Comparison of ENCODE assay signal across 25 mouse cellular contexts in the genomic region with DNA sequence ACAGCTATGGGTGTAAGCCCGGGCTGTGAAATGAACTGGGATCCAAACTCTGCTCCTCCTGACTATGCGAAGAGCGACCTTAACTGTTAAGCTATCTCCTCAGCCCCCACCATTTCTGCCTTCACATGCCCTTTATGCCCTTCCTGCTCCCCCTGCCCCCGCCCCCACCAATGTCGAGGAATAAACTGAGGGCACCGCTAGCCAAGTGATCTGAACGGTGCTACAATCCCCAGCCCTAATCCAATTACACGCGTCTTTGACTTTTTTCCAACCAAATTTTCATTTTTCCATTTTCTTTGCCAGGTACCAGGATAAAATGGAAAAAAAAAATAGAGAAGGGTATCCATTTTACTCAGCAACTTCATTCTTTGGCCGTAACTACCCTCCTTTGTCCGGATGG. TPM values are rescaled to one million over a fixed set of nuclear protein-coding genes. Genes with fewer than 3 reads are reported as not detected.
DNase-seq lines count a peak whose midpoint lies in the region; ATAC-seq and TF ChIP-seq lines count a peak whose summit lies in the region.
"Had no signal": no experiment of that assay in that cellular context is flagged by ENCODE, and none has a peak within 500 bp of the region (broad histone marks: within the 10 kb centered on the region; RNA-seq: fewer than 3 reads in every experiment).

No protein-coding gene starts in this region.

- no peak overlapping the region for H3K9ac ChIP-seq in forebrain, embryonic 13.5 days
- no peak overlapping the region for H3K9ac ChIP-seq in forebrain, embryonic 14.5 days (ENCODE audit: low read length)
- no peak overlapping the region for H3K9ac ChIP-seq in hindbrain, embryonic 12.5 days
- no peak overlapping the region for H3K9ac ChIP-seq in hindbrain, postnatal 0 days (replicated peaks; ENCODE audit: low read length)
- no peak overlapping the region for H3K9ac ChIP-seq in midbrain, embryonic 13.5 days (replicated peaks)
- H3K9ac ChIP-seq: embryonic facial prominence, embryonic 15.5 days; neural tube, embryonic 12.5 days; stomach, embryonic 15.5 days had no signal

- no peak for TF ChIP-seq CTCF in hindbrain, postnatal 0 days (IDR thresholded peaks at IDR 0.05; ENCODE audit: low read depth)

- no peak overlapping the region for H3K4me3 ChIP-seq in forebrain, embryonic 13.5 days
- no peak overlapping the region for H3K4me3 ChIP-seq in forebrain, embryonic 14.5 days (ENCODE audit: low read depth, low read length)
- H3K4me3 ChIP-seq in hindbrain, embryonic 12.5 days: no peak overlapping the region
- H3K4me3 ChIP-seq in hindbrain, postnatal 0 days (ENCODE audit: low read length): no peak overlapping the region
- no peak overlapping the region for H3K4me3 ChIP-seq in midbrain, embryonic 13.5 days (replicated peaks)
- H3K4me3 ChIP-seq: embryonic facial prominence, embryonic 15.5 days; heart, embryonic 10.5 days; neural tube, embryonic 12.5 days; stomach, embryonic 15.5 days had no signal

- peaks cover 24% of the 10 kb centered on the region for H3K4me1 ChIP-seq in forebrain, embryonic 13.5 days
- peaks cover 5% of the 10 kb centered on the region for H3K4me1 ChIP-seq in forebrain, embryonic 14.5 days (ENCODE audit: control insufficient read depth, insufficient read depth, low read length)
- H3K4me1 ChIP-seq in hindbrain, embryonic 12.5 days: peaks cover 5% of the 10 kb centered on the region; the same call in 1 of the 2 replicates
- peaks cover 13% of the 10 kb centered on the region; the same call in 1 of the 2 replicates for H3K4me1 ChIP-seq in hindbrain, postnatal 0 days (ENCODE audit: insufficient read depth, low read length)
- H3K4me1 ChIP-seq in midbrain, embryonic 13.5 days (replicated peaks): peaks cover 22% of the 10 kb centered on the region
- H3K4me1 ChIP-seq: neural tube, embryonic 12.5 days had no signal

- no peaks in the 10 kb centered on the region for H3K27me3 ChIP-seq in forebrain, embryonic 13.5 days
- H3K27me3 ChIP-seq in forebrain, embryonic 14.5 days (replicated peaks; ENCODE audit: control insufficient read depth, insufficient read depth, low read length): no peaks in the 10 kb centered on the region
- no peaks in the 10 kb centered on the region for H3K27me3 ChIP-seq in hindbrain, embryonic 12.5 days
- H3K27me3 ChIP-seq in hindbrain, postnatal 0 days (ENCODE audit: insufficient read depth, low read length): no peaks in the 10 kb centered on the region
- no peaks in the 10 kb centered on the region for H3K27me3 ChIP-seq in midbrain, embryonic 13.5 days
- H3K27me3 ChIP-seq: embryonic facial prominence, embryonic 15.5 days; neural tube, embryonic 12.5 days; stomach, embryonic 15.5 days had no signal

- ATAC-seq in forebrain, embryonic 13.5 days: peak; percentile 16; the same call in 1 of the 2 replicates
- ATAC-seq in forebrain, embryonic 14.5 days: no peak
- 0 out of 2 replicates have a peak, but pooled peaks have one; percentile 37 for ATAC-seq in hindbrain, embryonic 12.5 days (ENCODE audit: low FRiP score)
- ATAC-seq in hindbrain, postnatal 0 days: peak; percentile 16; the same call in 1 of the 2 replicates
- ATAC-seq in midbrain, embryonic 13.5 days: peak; percentile 63
- ATAC-seq: activated CD4-positive, CD25-positive, alpha-beta regulatory T cell, adult 4 months; inflammation-experienced regulatory T-cells, adult 6 months; lung, postnatal 0 days had no signal

- no peak overlapping the region for H3K4me2 ChIP-seq in forebrain, embryonic 13.5 days
- no peak overlapping the region for H3K4me2 ChIP-seq in forebrain, embryonic 14.5 days (ENCODE audit: low read length)
- no peak overlapping the region for H3K4me2 ChIP-seq in hindbrain, embryonic 12.5 days (replicated peaks)
- no peak overlapping the region for H3K4me2 ChIP-seq in hindbrain, postnatal 0 days (ENCODE audit: low read depth, low read length)
- H3K4me2 ChIP-seq in midbrain, embryonic 13.5 days (replicated peaks): peak overlapping the region; percentile 11; the same call in 1 of the 2 replicates
- H3K4me2 ChIP-seq: embryonic facial prominence, embryonic 15.5 days; neural tube, embryonic 12.5 days; stomach, embryonic 15.5 days had no signal

- WGBS in forebrain, embryonic 13.5 days: 58% methylated on average over 11 of the region's 11 CpGs
- 56% methylated on average over 11 of the region's 11 CpGs for WGBS in forebrain, embryonic 14.5 days
- 69% methylated on average over 11 of the region's 11 CpGs for WGBS in hindbrain, embryonic 12.5 days
- 60% methylated on average over 11 of the region's 11 CpGs for WGBS in hindbrain, postnatal 0 days
- WGBS in midbrain, embryonic 13.5 days: 29% methylated on average over 11 of the region's 11 CpGs

- no peaks in the 10 kb centered on the region for H3K9me3 ChIP-seq in forebrain, embryonic 13.5 days (replicated peaks)
- H3K9me3 ChIP-seq in forebrain, embryonic 14.5 days (replicated peaks; ENCODE audit: control insufficient read depth, low read length): no peaks in the 10 kb centered on the region
- no peaks in the 10 kb centered on the region for H3K9me3 ChIP-seq in hindbrain, embryonic 12.5 days (replicated peaks)
- H3K9me3 ChIP-seq in hindbrain, postnatal 0 days (ENCODE audit: low read length): no peaks in the 10 kb centered on the region
- H3K9me3 ChIP-seq in midbrain, embryonic 13.5 days: no peaks in the 10 kb centered on the region
- H3K9me3 ChIP-seq: embryonic facial prominence, embryonic 15.5 days; heart, embryonic 10.5 days; neural tube, embryonic 12.5 days; stomach, embryonic 15.5 days had no signal

- H3K36me3 ChIP-seq in forebrain, embryonic 13.5 days (ENCODE audit: poor library complexity, severe bottlenecking): peaks cover 7% of the 10 kb centered on the region; the same call in 1 of the 2 replicates
- H3K36me3 ChIP-seq in forebrain, embryonic 14.5 days (ENCODE audit: control insufficient read depth, insufficient read depth, low read length): peaks cover 6% of the 10 kb centered on the region
- H3K36me3 ChIP-seq in hindbrain, embryonic 12.5 days: no peaks in the 10 kb centered on the region
- H3K36me3 ChIP-seq in hindbrain, postnatal 0 days (ENCODE audit: insufficient read depth, low read length): no peaks in the 10 kb centered on the region
- no peaks in the 10 kb centered on the region for H3K36me3 ChIP-seq in midbrain, embryonic 13.5 days
- H3K36me3 ChIP-seq: embryonic facial prominence, embryonic 15.5 days; G1E; heart, embryonic 10.5 days; stomach, embryonic 15.5 days had no signal

- no peak for DNase-seq in forebrain, embryonic 14.5 days (ENCODE audit: low spot score)
- no peak for DNase-seq in hindbrain, postnatal 0 days (ENCODE audit: low spot score)
- DNase-seq in embryo, embryonic 10.5 days (ENCODE audit: low spot score): no peak
- DNase-seq in spleen, adult 12 weeks (ENCODE audit: low spot score): no peak
- DNase-seq in cerebellum, adult 18-20 months: no peak
- DNase-seq: adrenal gland, postnatal 14 days; cerebellum, adult 11 months; cerebellum, postnatal 25 days; layer of hippocampus, postnatal 36 days; liver; spleen, adult 18-20 months; thymus, adult 18-20 months; thymus, postnatal 4 days had no signal

- H3K27ac ChIP-seq in forebrain, embryonic 13.5 days: no peak overlapping the region
- no peak overlapping the region for H3K27ac ChIP-seq in forebrain, embryonic 14.5 days (ENCODE audit: low read depth, low read length)
- no peak overlapping the region for H3K27ac ChIP-seq in hindbrain, embryonic 12.5 days
- no peak overlapping the region for H3K27ac ChIP-seq in hindbrain, postnatal 0 days
- H3K27ac ChIP-seq in midbrain, embryonic 13.5 days: no peak overlapping the region
- H3K27ac ChIP-seq: heart, embryonic 10.5 days; kidney, postnatal 0 days; neural tube, embryonic 12.5 days; stomach, embryonic 15.5 days had no signal

RNA-seq across cellular contexts. Expression of a gene that starts 28.2 kb away (rescaled TPM):
- polyA plus RNA-seq in forebrain, embryonic 13.5 days (2015; fragmentation: Nextera tagmentation; extraction: Ambion mirVana): 165 and 168 TPM in 2 replicates
- 158 and 215 TPM in 2 replicates for polyA plus RNA-seq in forebrain, embryonic 14.5 days (2014; fragmentation: Nextera tagmentation; extraction: Ambion mirVana)
- polyA plus RNA-seq in hindbrain, embryonic 12.5 days (2016; fragmentation: Nextera tagmentation; extraction: Ambion mirVana): 313 and 317 TPM in 2 replicates
- 526 and 585 TPM in 2 replicates for total RNA-seq in hindbrain, postnatal 0 days (2014; rRNA removed)
- polyA plus RNA-seq in hindbrain, postnatal 0 days (2015; fragmentation: Nextera tagmentation; extraction: Ambion mirVana): 487 and 498 TPM in 2 replicates
- 257 and 271 TPM in 2 replicates for polyA plus RNA-seq in midbrain, embryonic 13.5 days (2015; fragmentation: Nextera tagmentation; extraction: Ambion mirVana)
- polyA plus RNA-seq: G1E had no signal
